Mouse (Mus musculus) erythroid progenitor cell, adult 5-6 weeks (primary cell): ENCODE data around the gene Gm20388. TPM values are rescaled to one million over a fixed set of nuclear protein-coding genes. Genes with fewer than 3 reads are reported as not detected.

ENCODE experiments used
- ATAC-seq: replicated peaks from 2 replicates; pipeline ENCODE4 v1.8.0; 2016; ENCODE audit warnings: moderate number of reproducible peaks, mild to moderate bottlenecking, moderate TSS enrichment, inconsistent platforms; ENCODE audit not compliant: poor library complexity, low FRiP score, severe bottlenecking
- total RNA-seq, 2 experiments: library from RNA; stranded (forward) in 1 of 2; stranded (reverse) in 1 of 2; fragments of 150-400 nt in 1 of 2; fragments of 186-747, 209-891 nt in 1 of 2; gene quantifications; 2 replicates each; pipeline versions ENCODE4 v1.2.3 to v1.2.4; 2015 to 2017; ENCODE audit warnings: low replicate concordance in 2 of 2

Gm20388 gene
- total RNA-seq, 2 experiments from 2014 or later = 4.2 TPM; not detected in 1

DNA sequence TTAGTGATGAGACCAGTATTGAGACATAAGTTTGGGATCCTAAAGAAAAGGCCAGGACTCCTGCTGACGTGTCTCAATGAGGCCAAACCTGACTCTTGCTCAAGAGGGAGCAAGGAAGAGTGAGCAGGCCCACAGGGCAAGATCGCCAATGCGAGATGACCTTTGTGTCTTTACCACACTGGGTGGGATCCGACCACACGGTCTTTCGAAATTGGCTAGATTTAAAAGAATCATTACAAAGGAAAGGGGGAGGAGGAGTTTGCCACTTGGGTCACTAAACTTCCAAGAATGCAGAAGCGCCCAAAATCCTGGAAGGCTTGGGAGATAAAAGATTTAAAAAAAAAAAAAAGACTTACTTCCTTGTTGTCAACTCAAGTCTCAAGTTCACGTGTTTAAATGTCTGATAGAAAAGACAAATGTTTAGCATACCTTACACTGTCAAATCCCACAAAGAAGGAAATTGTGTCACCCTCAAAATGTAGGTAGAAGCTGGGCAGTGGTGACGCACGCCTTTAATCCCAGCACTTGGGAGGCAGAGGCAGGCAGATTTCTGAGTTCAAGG lies 1936.7 kb downstream of the Gm20388 start:
- ATAC-seq = no peak

DNA sequence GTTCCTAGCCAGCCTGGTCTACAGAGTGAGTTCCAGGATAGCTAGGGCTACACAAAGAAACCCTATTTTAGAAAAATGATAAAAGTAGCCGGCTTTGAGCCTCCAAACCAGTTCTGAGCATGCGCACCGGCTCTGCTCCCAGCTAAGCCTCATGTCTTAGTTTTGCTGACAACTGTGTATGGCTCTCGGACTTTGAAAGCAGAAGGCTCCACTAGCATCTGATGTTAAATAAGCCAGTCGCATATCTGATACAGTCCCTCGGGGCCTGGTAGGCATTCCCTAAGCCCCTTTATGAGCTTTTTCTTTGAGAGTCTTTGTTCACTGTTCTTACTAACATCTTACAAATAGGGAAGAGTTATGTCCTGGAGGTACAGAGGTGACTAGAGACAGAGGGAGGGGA lies 1937.3 kb downstream of the Gm20388 start:
- ATAC-seq = no peak

DNA sequence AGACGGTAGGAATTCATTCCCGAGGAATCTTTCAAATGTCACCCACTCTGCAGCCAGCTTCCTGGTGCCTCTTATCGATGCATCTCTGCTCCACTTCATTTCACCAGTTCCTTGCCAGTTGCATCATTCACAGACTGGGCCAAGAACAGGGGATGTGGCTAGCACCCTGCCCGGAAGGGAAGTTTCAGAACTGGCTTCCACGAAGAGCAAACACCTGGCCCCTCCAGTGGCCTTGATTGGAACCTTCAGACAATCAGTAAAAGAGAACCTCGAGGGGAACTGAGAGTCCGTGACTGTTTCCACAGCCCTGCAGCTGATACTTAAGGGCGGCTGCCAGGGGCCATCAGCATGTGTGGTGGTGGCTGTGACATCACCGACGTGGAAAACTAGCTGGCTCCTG lies 1937.9 kb downstream of the Gm20388 start:
- no peak for ATAC-seq

DNA sequence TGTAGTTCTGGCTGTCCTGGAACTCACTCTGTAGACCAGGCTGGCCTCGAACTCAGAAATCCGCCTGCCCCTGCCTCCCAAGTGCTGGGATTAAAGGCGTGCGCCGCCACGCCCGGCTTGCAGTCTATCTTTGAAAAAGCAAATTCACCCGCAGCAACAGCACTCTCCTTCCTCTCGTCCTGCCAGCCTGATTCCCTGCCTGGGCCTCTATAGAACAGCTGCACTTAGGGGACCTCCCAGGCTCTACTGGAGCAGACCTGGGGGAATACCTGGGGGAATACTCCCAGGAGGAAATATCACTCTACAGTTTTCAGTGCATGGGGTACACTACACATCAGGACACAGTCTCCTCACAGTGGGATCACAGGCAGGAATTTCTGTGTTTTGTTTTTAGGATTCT lies 1938.7 kb downstream of the Gm20388 start:
- ATAC-seq = no peak

DNA sequence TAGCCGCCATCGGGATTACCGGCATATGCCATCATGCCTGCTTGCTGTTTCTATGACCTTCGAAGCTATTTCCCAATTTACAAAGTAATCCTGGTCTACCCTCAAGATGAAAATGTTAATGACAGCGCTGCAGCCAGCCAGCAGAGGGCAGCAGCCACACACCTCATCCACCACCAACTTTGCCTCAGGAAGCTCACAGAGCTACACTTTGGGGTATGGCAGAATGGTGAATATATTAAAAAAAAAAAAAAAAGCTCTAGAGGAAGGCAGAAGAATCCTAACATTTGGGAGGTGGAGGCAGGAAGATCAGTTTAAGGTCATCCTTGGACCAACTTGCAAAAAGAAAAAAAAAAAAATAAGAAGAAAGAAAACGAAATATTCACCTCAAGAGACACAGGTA lies 1939.4 kb downstream of the Gm20388 start:
- ATAC-seq = peak; percentile 74

DNA sequence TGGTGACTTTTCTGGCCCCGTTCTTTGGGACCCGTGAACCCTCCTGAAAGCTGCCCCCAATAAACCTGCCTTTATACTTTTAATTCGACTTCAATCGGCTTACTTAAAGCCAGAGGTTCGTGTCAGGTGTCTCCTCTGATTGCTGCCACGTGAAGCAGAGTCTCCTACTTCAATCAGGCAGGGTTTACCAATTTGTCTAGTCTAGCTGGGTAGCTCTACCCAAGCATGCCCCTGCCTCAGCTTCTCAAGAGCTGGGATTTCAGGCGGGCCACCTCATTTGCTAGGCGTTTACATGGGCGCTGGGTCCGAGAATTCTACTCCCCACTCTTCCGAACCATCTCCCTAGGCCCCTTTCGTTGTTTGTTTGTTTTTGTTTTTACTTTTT lies 1939.8 kb downstream of the Gm20388 start:
- 0 out of 2 replicates have a peak, but pooled peaks have one; percentile 3 for ATAC-seq

DNA sequence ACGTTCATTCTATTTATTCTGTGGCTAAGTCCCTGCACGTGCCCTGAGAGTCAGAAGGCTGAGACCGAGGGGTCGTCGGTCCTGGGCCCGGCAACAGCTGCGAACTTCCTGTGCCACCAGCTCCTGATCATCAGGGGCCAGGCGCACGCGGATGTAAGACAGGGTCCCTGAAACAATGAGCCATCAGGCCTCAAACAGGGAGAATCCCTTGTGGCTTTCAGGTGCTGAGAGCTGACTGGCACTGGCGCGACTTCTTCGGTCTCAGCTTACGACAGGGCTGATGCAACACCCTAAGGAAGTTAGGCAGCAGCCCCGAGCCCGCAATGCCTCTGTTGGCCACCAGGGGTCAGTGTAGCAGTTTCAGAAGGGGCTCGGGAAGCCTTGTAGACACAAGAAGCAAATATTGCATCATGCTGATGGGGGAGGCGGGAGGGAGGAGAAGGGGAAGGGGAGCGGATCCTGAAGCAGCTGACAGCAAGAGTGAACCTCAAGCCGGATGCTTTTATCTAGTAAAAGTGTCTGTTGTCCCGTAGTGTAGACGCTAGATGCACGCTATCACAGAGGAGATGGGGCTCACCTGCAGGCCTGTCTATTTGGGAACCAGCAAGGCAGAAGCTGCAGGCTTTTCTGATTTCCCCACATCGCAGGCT lies 1940.3 kb downstream of the Gm20388 start:
- ATAC-seq = peak; percentile 90

DNA sequence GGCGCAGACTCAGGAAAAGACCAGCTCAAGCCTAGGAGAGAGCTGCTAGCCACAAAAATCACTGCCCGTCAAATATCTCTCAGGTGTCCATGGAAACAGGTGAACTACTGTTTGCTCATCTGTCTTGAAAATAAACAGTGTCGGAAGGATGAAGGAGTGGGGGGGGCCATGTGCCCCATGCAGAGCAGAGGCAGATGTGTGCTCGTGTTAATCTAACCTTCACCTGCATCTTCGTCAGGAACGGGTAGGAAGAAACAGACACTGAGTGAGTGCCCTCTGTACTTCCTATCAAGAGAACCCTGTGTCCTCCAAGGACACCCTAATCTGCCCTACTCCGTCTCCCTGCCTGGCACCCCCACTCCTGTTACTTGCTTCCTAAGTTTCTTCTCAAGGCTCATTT lies 1941.1 kb downstream of the Gm20388 start:
- no peak for ATAC-seq

DNA sequence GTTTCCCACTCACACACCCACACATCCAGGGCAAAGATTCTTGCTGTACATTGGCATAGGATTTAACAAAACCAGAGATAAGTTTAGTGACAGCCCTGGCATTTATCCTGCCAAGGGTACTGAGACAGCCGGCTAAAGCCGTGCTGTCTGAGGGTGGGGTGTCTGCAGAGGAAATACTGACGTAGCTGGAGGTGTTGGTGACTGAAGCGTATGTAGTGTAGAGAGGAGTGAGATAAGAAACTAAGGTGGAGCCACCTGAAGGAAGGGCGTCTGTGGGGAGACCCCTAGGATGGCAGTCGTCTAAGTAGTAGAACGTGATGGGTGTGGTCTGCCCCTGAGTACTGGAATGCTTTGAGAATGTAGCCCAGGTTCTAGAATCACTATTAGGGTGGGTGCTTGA lies 1941.8 kb downstream of the Gm20388 start:
- ATAC-seq = no peak

DNA sequence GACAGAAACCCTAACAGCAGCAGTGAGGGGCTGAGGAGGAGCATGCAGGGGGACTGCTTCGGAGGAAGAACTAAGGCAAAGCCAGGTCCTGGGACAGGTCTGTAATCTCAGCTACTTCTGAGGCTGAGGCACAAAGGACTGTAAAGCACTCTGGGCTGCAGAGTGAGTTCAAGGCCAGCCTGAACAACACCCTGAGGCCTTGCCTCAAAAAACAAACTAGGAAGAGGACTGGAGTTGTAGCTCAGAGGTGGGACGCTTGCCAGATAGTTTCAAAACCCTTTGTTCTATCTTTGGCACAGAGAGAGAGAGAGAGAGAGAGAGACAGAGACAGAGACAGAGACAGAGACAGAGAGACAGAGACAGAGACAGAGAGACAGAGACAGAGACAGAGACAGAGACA lies 1942.9 kb downstream of the Gm20388 start:
- ATAC-seq = no peak

DNA sequence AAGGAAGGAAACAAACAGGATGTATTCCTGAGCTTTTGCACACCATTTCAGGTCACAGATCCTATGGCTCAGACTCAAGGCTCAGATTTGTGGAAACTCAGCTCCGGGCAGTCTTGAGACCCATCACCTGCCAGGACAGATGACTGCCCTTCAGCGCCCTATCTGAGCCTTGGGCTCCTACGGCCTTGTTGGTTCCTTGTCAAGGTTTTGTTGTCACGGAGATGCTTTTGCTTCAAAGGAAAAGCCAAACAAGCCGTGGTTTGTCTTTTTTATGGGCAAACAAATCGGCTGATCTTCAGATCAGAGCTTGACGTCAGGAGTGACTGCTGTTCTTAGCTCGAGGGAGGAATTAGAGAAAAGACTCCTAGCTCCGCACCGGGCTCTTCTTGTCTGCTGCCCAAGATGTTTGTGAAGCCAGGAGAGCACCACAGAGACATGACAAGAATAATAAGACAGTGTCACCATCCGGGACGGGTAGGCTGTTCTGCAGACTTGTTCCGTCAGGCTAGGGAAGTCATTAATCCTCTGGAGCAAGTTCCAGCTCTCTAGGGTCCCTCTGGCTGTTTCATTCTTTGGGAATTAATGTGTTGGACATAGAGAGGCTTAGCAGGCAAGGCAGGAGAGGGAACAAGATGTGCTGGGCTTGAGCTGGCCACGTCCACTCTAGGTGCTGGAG lies 1945.6 kb downstream of the Gm20388 start:
- ATAC-seq = no peak

DNA sequence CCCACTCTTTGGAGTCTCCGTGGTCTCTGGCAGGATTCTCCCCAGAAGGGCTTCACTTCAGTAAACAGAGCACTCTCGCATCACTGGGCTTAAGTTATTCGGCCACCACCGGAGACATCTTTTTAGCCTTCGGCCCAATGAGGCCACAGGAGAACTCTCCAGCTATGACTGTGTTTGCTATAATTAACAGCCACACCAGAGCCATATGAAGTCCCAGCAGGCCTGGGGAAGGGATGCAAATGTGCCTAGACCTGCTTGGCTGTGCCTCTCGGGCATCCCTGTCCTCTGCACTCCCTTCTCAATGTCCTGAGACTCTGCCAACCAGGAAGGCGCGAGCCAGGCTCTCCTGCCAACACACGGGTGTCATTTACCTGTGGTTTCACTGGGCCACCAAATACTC lies 1946.7 kb downstream of the Gm20388 start:
- ATAC-seq = no peak

DNA sequence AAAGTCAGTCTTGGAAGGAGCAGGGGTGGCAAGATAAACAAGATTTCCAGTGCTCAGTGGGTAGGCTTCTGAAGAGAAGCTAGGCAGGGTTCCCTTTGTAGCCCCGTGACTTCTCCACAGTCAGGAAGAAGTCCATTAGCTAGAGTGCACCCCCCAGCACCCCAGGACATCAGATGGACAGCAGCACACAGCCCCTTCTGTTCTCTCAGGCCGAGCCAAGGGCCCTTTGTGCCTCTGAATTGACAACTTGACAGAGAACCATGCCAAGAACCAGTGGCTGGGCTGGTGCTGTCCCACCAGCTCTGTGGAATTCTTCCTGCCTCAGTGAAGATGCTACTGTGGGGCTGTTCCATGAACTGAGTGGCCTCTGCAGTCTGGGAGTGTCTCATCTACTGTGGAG lies 1947.1 kb downstream of the Gm20388 start:
- no peak for ATAC-seq

DNA sequence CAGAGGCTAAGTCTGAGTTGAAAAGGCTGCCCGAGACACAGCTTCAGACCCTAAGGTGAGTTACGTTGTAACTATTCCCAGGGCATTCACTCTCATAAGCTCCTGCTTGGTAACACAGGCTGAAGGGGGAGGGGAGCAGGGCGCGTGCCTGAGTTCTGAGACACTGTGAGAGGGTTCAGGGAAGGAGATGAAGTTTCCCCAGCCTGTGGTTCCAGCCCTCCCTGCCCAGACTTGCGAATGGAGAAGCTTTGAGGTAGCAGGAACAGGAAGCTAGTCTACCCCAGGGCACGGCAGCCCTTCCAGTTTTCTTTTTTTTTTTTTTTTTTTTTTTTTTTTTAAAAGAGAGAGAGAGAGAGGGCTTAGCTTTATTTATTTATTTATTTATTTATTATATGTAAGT lies 1950.6 kb downstream of the Gm20388 start:
- ATAC-seq = no peak

DNA sequence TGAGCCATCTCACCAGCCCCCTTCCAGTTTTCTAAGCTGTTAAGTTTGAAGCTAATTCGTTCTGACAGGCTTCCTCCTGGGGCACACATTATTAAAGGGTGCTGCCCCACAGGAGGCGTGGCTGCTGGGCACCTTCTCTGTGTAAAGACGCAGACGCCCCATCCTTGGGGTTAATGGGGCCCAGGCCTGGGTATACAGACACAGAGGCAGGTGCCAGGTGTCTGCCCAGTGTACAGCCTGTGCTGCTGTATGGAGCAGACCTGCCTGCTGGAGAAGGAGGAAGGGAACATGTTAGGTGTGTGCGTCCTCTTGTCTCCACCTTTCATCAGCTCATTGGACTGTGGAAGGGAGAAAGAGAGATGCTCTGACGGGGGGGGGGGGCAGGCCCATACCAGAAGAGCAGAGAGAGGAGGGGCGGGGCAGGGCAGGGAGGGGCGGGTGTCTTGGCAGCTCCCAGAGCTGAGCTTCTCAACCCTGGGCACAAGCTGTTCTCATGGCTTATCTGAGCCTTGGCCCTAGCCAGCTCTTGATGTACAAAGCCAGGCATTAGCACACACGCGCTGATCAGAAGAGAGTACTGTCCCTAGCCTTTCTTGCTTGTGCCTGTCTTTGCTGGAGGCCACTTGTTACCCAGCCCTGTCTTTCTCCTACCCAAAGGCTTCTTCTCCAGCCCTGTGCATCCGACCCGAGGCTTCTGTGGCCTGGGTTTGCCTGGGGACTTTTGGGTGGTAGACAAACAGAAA lies 1951.3 kb downstream of the Gm20388 start:
- ATAC-seq = no peak

DNA sequence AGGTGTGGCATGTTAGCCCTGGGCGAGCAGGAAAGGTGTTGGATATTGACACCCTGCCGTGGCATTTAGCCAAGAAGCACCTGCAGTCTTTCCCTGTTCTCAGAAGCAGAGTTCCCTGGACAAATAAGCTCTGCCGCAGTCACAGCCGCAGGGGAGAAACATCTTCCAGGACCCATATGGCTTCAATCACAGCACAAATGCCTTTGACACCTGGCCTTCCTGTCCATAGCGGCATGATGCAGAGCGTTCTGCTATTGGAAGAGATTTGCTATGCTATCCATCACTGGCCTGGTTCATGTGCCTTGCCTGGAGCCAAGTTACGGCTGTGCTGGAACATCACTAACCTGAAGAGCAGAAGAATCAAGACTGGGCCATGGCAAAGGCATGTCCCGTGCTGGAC lies 1954.7 kb downstream of the Gm20388 start:
- ATAC-seq = no peak

DNA sequence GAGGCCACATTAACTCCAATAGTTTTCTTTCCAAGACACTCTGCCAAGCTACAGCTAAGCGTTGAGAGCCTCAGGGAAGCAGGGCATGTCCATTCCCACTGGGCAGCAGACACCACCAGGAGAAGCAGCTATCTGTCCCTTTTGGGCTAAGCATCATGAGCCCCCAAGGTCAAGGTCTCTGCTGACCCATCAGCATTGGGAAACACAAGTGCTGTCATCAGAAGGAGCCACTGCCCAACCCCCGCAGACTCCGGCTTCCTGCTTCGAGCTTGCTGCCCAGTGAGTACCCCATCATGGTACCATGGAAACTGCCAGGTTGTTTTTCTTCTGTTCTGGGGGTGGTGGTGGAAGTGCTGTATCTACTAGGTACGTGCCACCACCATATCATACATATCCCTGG lies 1957.6 kb downstream of the Gm20388 start:
- no peak for ATAC-seq

DNA sequence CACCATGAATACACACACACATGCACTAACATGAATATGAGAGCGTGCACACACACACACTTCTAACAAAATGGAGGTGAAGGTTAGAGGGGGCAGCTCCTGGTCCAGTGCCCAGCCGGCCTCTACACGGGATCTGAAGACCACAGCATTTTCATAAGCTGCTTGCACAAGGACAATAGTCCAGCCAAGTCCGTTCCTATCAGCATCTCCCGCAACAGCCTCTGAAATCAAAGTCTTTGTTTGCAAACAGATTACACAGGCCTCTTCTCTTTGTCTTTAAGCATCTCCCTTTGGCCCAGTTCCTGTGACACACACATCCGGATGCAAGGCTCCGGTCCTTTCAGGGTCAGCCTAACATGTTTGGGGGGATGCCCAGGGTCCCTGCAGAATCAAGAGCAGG lies 1958.3 kb downstream of the Gm20388 start:
- ATAC-seq = no peak

DNA sequence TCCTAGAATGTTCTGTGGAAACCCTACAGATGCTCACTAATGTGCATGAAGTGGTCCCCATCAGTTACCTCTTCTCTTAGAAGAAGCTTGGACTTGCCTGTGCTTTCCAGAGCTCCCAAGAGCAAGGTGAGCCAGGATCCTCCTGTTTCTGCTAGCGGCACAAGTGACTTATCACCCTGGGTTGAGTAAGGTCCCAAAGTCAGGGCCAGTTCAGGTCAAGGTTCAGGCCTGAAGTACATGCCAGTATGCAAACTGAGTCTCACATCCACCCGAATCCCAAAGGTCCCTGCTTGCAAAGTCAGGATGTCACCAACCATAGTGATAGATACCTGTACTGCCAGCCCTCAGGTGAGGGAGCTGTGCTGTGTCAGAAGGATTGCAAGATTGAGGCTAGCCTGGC lies 1959.5 kb downstream of the Gm20388 start:
- no peak for ATAC-seq

DNA sequence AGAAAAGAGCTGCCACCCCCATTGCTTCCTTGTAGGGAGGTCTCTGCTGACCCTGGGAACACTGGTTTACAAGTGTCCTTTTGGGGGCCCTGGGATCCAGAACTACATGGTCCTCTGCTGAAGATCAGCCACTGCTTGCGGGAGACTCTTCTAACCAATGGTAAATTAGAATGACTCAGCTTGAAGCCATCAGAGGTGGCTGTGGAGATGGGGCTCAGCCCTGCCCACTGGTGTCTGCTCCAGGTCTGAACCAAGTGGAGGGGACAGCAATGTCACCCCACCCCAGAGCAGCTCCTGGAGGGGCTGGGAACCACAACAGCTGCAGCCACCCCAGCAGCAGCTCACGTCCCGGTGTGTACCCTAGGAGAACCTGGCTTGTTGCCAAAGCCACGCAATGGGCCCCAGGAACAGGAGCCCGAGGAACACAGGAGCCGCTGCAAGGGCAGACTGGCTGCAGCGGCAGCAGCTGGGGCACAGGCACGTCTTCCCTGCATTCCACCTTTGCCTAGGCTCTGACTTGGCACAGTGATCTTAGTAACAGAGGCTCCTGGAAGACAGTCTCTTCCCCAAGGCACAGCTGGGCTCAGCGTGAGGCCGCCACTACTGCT lies 1961.3 kb downstream of the Gm20388 start:
- peak; percentile 40; the same call in 1 of the 2 replicates for ATAC-seq
